Mouse (Mus musculus) kidney, adult 2 months (tissue): ENCODE data around the gene Eya3. TPM values are rescaled to one million over a fixed set of nuclear protein-coding genes. Genes with fewer than 3 reads are reported as not detected.

Source experiments
- DNase-seq: peaks from one replicate; pipeline ENCODE4 v3.0.0; 2021
- H3K27ac ChIP-seq: fragments of 200-500 bp; 2 replicates; pipeline ENCODE4 v1.5.1; 2012; ENCODE audit warnings: low read depth, low read length, control low read depth, inconsistent platforms; ENCODE audit not compliant: insufficient read depth
- H3K27me3 ChIP-seq: fragments of 200-500 bp; replicated peaks from 2 replicates; pipeline ENCODE4 v1.6.1; 2012; ENCODE audit warnings: mild to moderate bottlenecking, moderate library complexity, low read length, inconsistent platforms; ENCODE audit not compliant: control insufficient read depth, insufficient read depth
- H3K36me3 ChIP-seq: fragments of 200-500 bp; 2 replicates; pipeline ENCODE4 v1.6.1; 2012; ENCODE audit warnings: mild to moderate bottlenecking, moderate library complexity, low read length, inconsistent platforms; ENCODE audit not compliant: control insufficient read depth, insufficient read depth
- H3K4me1 ChIP-seq: fragments of 200-500 bp; 2 replicates; pipeline ENCODE4 v1.6.1; 2011; ENCODE audit warnings: low read length; ENCODE audit not compliant: control insufficient read depth, insufficient read depth
- H3K4me3 ChIP-seq: fragments of 200-500 bp; 2 replicates; pipeline ENCODE4 v1.5.1; 2011; ENCODE audit warnings: mild to moderate bottlenecking, low read depth, low read length, control low read depth; ENCODE audit not compliant: insufficient read depth
- CTCF ChIP-seq: fragments of 200-500 bp; conservative IDR thresholded peaks from 2 replicates; pipeline ENCODE4 v1.5.1; 2011; ENCODE audit warnings: low read depth, mild to moderate bottlenecking, control low read depth, low read length, moderate library complexity, mixed read lengths; ENCODE audit not compliant: insufficient read depth, insufficient read length
- POLR2A ChIP-seq: fragments of 200-500 bp; IDR thresholded peaks from one replicate; pipeline ENCODE4 v1.6.1; 2011; ENCODE audit warnings: low read depth, low read length, control low read depth
- WGBS: fragments of 180-500 bp; shearing (Covaris S2); methylation state at CpG from one replicate; pipeline ENCODE4 v1.1.7; 2018; 5-methylcytosine and 5-hydroxymethylcytosine counted together
- polyA plus RNA-seq: library from polyadenylated mRNA; depleted of rRNA; stranded (reverse); fragments of >200 nt; gene quantifications from 2 replicates; pipeline ENCODE4 v1.2.3, GENCODE M21; 2012

Gene Eya3
- polyA plus RNA-seq, 1 experiment = 21.6 TPM

DNA sequence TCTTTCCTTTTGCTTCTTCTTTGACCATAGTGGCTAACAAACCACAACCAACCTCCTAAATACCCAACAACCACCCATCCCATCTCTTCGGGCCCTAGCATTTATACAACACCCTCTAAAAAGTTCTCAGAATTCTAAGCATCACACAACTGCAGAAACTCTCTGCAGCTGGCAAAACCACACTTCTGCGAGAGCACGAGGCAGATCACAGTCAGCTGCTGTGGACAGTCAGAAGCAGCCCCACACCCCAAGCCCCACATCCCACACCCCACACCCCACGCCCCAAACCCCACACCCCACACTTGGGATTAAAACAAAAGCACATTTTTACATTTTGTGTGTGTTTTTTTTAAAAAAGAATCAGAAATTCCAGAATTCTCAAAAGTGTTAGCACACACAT, 35.3 kb upstream of the Eya3 start:
- TF ChIP-seq POLR2A = no peak
- TF ChIP-seq CTCF = no peak
- H3K27me3 ChIP-seq = no peaks in the 10 kb centered on the region
- 95% methylated on average over 4 of the region's 4 CpGs for WGBS
- no peak overlapping the region for H3K4me3 ChIP-seq
- DNase-seq = no peak
- H3K27ac ChIP-seq = no peak overlapping the region
- H3K36me3 ChIP-seq = no peaks in the 10 kb centered on the region
- no peaks in the 10 kb centered on the region for H3K4me1 ChIP-seq

- DNase-seq = peak; percentile 30
- WGBS = 51% methylated on average over 5 of the region's 5 CpGs
Observed at GRCm38 (mm10) chr4:132605816-132606215, 33.0 kb upstream of the Eya3 start.

DNA sequence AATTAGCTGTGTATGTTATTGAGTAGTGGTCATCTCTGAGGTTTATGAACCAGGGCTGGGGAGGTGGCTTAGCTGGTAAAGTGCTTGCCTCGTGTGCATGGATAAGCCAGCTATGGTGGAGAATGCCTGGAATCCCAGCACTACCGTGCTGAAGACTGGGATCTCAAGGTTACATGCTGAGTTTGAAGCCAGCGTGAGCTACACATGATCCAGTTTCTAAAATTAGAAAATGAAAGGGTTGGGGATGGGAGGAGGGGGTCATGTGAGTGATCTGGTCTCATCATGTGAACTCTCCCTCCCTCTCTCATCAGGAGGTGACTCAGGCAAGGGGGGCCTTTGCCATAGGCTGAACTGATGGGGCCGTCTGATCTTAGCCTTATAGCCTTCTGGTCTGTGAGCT, 30.6 kb upstream of the Eya3 start:
- Histone ChIP-seq H3K27me3 (no peaks in the 10 kb centered on the region), H3K36me3 (no peaks in the 10 kb centered on the region), H3K4me1 (no peaks in the 10 kb centered on the region), H3K27ac (no peak overlapping the region), H3K4me3 (no peak overlapping the region)
- no peak for TF ChIP-seq CTCF
- no peak for TF ChIP-seq POLR2A
- DNase-seq = no peak
- WGBS = 47% methylated on average over 4 of the region's 4 CpGs

More at GRCm38 (mm10) chr4:132605816-132606215, 33.0 kb upstream of the Eya3 start:
- Histone ChIP-seq H3K36me3 (no peaks in the 10 kb centered on the region), H3K4me1 (no peaks in the 10 kb centered on the region), H3K4me3 (no peak overlapping the region), H3K27me3 (no peaks in the 10 kb centered on the region), H3K27ac (no peak overlapping the region)
- TF ChIP-seq POLR2A = no peak
- TF ChIP-seq CTCF = no peak

- H3K27ac ChIP-seq = no peak overlapping the region
- no peak for TF ChIP-seq POLR2A
- no peak for TF ChIP-seq CTCF
- no peak overlapping the region for H3K4me3 ChIP-seq
- no peaks in the 10 kb centered on the region for H3K4me1 ChIP-seq
- H3K27me3 ChIP-seq = no peaks in the 10 kb centered on the region
- WGBS = 78% methylated on average over 3 of the region's 3 CpGs
- peak; percentile 30 for DNase-seq
- no peaks in the 10 kb centered on the region for H3K36me3 ChIP-seq
Observed at GRCm38 (mm10) chr4:132610301-132610984, 28.3 kb upstream of the Eya3 start.

GRCm38 (mm10) chr4:132611320-132611719, 27.5 kb upstream of the Eya3 start:
- Histone ChIP-seq H3K4me1 (no peaks in the 10 kb centered on the region), H3K36me3 (no peaks in the 10 kb centered on the region), H3K27ac (no peak overlapping the region), H3K4me3 (no peak overlapping the region), H3K27me3 (no peaks in the 10 kb centered on the region)
- TF ChIP-seq CTCF = no peak
- no peak for TF ChIP-seq POLR2A
- 85% methylated on average over 8 of the region's 8 CpGs for WGBS
- no peak for DNase-seq

DNA sequence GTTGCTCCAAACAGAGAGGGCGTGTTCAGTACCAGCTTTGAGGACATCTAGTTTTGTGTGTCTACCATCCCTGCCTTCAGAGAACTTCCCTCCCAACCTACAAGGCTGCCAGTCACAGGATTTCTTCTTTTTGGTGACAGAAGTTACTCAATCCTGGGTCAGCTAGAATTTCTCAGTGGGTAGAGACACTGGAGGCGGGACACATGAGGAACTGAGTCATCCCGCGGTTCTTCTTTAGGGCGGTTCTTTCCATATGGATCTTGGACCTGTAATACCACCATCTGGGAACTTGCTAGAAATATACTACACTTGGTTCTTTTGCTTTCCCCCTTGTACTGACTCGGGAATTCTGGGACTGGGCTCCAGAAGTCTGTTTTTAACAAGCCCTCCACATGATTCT, 20.9 kb upstream of the Eya3 start:
- TF ChIP-seq CTCF (no peak), POLR2A (no peak)
- Histone ChIP-seq H3K4me1 (no peaks in the 10 kb centered on the region), H3K4me3 (no peak overlapping the region), H3K27me3 (no peaks in the 10 kb centered on the region), H3K36me3 (no peaks in the 10 kb centered on the region), H3K27ac (no peak overlapping the region)
- WGBS = 93% methylated on average over 6 of the region's 6 CpGs
- DNase-seq = peak; percentile 21

DNA sequence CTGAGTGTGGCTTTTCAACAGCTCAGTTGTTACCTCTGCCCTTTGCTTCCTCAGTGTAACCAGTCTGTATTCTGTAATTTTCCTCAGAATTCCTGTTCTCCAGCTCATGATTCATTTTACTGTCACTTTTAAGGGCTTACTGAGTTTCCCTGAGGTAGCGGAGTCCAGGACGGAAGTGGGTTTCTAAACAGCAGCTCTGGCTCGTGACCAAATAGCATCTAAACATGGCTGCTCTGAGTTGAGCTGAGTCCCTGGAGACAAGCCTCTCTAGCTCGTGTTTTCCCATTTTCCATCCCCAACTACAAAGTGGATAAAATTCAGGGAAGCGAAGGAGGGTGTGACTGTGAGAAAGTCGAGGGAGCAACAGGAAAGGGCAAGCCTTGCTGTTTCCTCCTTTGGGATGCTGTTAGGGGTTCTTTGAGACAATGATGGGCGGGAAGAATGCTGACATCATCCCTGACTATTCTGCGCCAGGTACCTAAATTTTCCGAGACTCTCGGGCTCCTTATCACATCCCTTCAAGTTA, 19.9 kb upstream of the Eya3 start:
- TF ChIP-seq CTCF (no peak), POLR2A (no peak)
- Histone ChIP-seq H3K27ac (0 out of 2 replicates have a peak overlapping the region, but pooled peaks have one; percentile 8), H3K4me1 (no peaks in the 10 kb centered on the region)

More for the DNA sequence above, 19.9 kb upstream of the Eya3 start:
- DNase-seq = peak; percentile 71
- Histone ChIP-seq H3K36me3 (no peaks in the 10 kb centered on the region), H3K4me3 (no peak overlapping the region), H3K27me3 (no peaks in the 10 kb centered on the region)
- WGBS = 70% methylated on average over 10 of the region's 10 CpGs
